Mouse (Mus musculus) layer of hippocampus, adult 9-11 months (tissue): ENCODE measurements around the gene Tom1l1.

Experiments used
- DNase-seq: peaks from one replicate; pipeline ENCODE4 v3.0.0; 2022

Tom1l1 gene

GRCm38 (mm10) chr11:90666916-90667315 is 21.2 kb downstream of the Tom1l1 start:
- DNase-seq, result no peak

GRCm38 (mm10) chr11:90666144-90666757 is 21.9 kb downstream of the Tom1l1 start:
- DNase-seq, result no peak

DNA sequence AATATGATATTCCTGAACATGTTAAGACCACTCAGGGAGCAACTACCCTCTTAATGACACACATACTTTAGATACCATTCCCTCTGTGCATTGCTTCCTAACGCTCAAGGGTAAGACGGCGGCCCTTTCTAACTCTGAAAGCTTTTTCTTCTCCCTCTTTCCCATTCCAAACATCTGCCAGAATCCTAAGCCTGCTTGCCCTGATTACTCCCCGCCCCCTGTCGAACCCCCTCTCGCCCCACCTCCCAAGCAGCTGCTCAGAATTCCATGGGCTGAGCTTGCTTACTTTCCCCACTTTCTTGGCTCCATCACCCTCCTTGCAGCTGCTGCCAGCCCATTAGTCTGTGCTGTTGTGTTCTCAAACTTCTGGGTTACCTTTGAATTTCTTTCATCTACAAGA is 23.0 kb downstream of the Tom1l1 start:
- DNase-seq, result no peak

DNA sequence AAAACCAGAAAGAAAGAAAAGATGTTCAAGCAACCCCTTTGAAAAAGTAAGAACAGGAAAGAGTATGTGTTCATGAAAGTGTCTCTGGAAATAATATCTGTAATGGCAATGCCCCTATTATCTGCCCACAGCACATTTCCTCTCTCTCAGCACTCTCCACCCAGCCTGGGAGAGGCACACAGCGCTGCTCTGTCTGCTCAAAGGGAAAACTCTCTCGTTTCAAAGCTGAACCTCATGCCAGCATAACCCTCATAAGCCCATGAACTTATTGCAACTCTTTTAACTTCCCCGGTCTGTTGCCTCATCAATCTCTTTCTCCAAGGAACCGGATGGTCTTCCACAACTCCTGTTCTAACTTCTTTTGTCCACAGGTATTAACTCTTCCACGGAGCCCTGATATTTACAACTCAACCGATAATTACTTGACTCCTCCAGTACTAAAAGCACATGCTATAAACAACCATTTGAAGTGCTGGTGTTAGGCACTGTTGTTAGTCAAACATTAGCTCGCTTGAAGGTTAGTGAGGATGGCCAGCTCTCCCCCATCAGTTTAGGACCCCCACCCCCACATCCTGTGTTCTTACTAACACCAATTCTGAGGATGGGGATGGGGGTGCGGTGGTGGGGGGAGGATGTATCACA is 23.7 kb downstream of the Tom1l1 start:
- no peak for DNase-seq

- DNase-seq, result no peak
These were observed 24.4 kb downstream of the Tom1l1 start for GRCm38 (mm10) chr11:90663618-90664297.

DNA sequence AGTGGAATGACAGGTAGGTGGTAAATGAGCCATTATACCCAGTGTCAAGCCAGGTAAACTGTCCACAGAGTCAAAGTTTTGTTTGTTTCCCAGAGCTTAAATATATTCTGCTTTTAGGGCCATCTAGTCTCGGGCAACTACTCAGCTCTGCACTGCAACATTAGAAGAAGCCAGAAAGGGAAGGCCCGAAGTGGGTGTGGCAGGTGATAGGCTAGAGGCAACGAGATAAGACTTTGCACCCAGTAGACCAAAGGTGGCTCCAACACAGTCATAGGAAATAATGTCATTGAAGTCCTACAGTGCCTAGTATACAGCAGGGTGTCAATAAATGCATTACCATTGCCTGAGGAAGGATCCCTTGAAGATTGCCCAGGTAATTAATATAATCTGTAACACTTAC is 25.1 kb downstream of the Tom1l1 start:
- no peak for DNase-seq

- no peak for DNase-seq
These were observed 27.5 kb downstream of the Tom1l1 start for GRCm38 (mm10) chr11:90660662-90661061.

- no peak for DNase-seq
These were observed 30.6 kb downstream of the Tom1l1 start for GRCm38 (mm10) chr11:90657527-90657926.

DNA sequence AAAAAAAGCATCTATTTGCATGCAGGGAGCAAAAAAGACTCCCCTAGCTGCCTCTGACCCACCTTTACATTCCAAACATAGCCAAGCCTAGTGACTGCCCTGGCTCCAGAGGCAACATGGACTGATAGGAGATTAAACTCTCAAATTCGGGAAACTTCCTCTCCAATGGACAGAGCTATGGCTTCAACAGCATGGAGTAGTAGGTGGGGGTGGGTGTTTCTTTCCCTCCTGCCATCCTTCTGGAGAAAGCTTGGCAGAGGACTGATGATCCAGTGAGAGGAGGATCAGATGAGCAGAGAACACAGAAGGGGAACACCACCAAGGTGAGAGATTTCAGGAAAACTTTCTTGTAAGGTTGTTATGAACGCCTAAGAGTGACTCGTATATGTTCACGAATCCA is 35.6 kb downstream of the Tom1l1 start:
- no peak for DNase-seq

- no peak for DNase-seq
These were observed 37.8 kb downstream of the Tom1l1 start for GRCm38 (mm10) chr11:90650231-90650885.

- no peak for DNase-seq
These were observed 38.4 kb downstream of the Tom1l1 start for GRCm38 (mm10) chr11:90649777-90650176.

- peak; percentile 16 for DNase-seq
These were observed 49.8 kb downstream of the Tom1l1 start for GRCm38 (mm10) chr11:90638312-90638830.

- DNase-seq, result peak; percentile 95
These were observed 50.5 kb downstream of the Tom1l1 start, which contains the start of the genes Stxbp4 and Cox11 for GRCm38 (mm10) chr11:90637440-90638311. Stxbp4 (minus strand) TSS chr11:90638084. Cox11 (plus strand) TSS chr11:90638173.

DNA sequence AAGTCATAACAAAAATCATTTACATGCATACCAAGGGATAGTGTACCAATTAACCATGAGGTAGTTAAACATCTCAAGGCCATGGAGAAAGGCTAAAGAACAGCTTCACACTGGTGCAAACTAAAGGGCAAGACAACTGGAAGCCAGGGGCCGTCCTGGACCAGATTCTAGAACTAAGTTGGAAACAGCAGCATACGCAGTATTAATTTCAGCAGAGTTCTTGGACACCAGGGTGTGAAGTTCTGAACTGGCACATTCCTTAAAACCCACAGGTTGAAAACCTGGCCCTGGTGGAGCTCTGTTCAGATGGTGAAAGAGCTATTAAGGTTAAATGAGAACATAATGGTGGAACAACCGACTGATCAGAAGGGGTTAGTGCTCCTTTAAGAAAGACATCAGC is 53.5 kb downstream of the Tom1l1 start:
- no peak for DNase-seq

DNA sequence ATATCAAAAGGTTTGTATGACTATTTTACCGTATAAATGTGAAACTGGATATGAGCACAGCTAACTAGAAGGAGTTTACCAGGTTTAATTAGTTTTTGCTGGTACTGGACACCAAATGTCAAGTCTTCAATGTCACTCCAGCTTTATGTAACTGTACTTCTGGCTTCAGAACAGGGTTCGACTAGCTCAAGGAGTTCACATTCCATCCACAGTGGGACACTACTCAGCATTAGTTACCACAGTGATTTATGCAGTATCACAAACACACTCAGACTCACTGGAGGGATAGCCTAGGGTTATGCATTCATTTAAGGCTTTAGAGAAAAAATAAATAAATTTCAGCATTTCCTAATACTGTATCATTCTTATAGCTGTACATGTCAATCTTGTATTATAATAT is 55.7 kb downstream of the Tom1l1 start:
- DNase-seq, result no peak

DNA sequence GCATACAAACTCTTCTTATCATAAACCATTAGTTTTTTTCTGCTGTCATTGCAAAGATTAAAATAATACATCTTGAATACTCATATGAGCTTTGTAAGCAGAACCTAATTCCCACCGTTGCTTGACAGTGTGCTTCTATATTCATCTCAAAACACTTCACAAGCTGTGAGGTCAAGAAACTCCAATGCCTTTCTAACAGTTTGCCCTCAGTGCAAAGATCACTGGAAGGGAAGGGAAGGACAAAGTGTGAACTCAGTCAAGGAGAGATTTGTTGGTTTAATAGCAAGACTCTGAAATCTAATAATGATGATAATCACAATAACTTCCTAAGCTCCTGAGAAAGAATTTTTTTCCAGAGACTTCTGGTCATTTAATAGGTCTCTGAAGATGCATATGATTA is 60.4 kb downstream of the Tom1l1 start:
- no peak for DNase-seq

DNA sequence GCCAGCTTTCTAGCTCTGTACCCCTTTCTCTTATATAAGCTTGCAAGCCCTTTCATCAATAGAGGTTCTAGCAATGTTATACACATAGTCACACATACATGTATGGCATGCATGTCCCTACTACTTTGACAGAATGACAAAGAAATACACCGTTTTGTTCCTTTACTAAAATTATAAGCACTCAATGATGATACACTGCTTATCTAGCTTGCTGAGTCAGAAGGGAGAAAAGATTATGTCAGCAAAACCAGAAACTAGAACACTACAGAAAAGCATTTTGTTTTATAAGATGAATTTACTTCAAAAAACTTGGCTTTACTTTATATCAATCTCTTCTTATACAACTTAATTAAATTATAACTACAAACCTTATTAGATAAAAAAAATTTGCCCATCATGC is 63.0 kb downstream of the Tom1l1 start:
- no peak for DNase-seq

- no peak for DNase-seq
These were observed 64.7 kb downstream of the Tom1l1 start for GRCm38 (mm10) chr11:90623477-90623876.

- no peak for DNase-seq
These were observed 65.7 kb downstream of the Tom1l1 start for GRCm38 (mm10) chr11:90622500-90622899.

GRCm38 (mm10) chr11:90622044-90622443 is 66.1 kb downstream of the Tom1l1 start:
- DNase-seq, result no peak

GRCm38 (mm10) chr11:90616431-90616830 is 71.7 kb downstream of the Tom1l1 start:
- no peak for DNase-seq

DNA sequence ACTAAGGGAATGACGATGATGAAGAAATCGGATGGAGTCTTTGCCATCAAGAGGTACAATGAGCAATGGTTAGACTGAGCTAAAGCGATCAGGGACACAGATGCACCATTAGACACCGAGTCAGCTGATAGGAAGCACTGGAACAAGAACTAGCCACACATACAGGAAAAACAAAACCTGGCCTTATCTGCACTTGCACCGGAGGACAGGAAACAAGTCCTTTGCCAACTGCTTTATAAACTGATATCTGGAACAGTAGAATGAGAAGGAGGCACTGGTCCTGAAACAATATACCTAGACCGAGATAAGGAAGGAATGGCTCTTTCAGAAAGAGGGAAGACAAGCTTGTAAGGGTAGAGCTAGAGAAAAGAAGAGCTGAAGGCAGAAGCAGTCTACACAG is 73.4 kb downstream of the Tom1l1 start:
- DNase-seq, result no peak
